Mouse (Mus musculus) lung, postnatal 0 days (tissue): ENCODE measurements around the gene Yju2.

Experiments
- CTCF ChIP-seq: IDR thresholded peaks from 2 replicates; pipeline ENCODE4 v1.5.1; 2016; ENCODE audit warnings: antibody characterized with exemption, mild to moderate bottlenecking
- EP300 ChIP-seq: IDR thresholded peaks from 2 replicates; pipeline ENCODE4 v1.6.1; 2016; ENCODE audit warnings: antibody characterized with exemption, mild to moderate bottlenecking, control low read depth

GRCm38 (mm10) chr17:55945696-55946095, 13.2 kb upstream of the Yju2 start:
- no peak for TF ChIP-seq EP300
- TF ChIP-seq CTCF = no peak
